Mouse (Mus musculus) forebrain, embryonic 15.5 days (tissue): ENCODE measurements around the gene Hbq1b. TPM values are rescaled to one million over a fixed set of nuclear protein-coding genes. Genes with fewer than 3 reads are reported as not detected.

Experiments used
- ATAC-seq: fragments of 200-750 bp; cut with Nextera tagmentation; replicated peaks from 2 replicates; pipeline ENCODE4 v1.8.0; 2017; ENCODE audit warnings: mild to moderate bottlenecking, moderate TSS enrichment, moderate library complexity
- H3K27ac ChIP-seq: fragments of 300-500 bp; sonication (generic); replicated peaks from 2 replicates; pipeline ENCODE4 v1.5.1; 2015; ENCODE audit warnings: mild to moderate bottlenecking, inconsistent platforms
- H3K27me3 ChIP-seq: fragments of 300-500 bp; sonication (generic); 2 replicates; pipeline ENCODE4 v1.6.1; 2015; ENCODE audit warnings: inconsistent platforms
- H3K36me3 ChIP-seq: fragments of 300-500 bp; sonication (generic); 2 replicates; pipeline ENCODE4 v1.6.1; 2015; ENCODE audit warnings: mild to moderate bottlenecking, inconsistent platforms
- H3K4me1 ChIP-seq: fragments of 300-500 bp; sonication (generic); 2 replicates; pipeline ENCODE4 v1.6.1; 2015; ENCODE audit warnings: inconsistent platforms
- H3K4me2 ChIP-seq: fragments of 300-500 bp; sonication (generic); replicated peaks from 2 replicates; pipeline ENCODE4 v1.6.1; 2015; ENCODE audit warnings: mild to moderate bottlenecking, inconsistent platforms
- H3K4me3 ChIP-seq: fragments of 300-500 bp; sonication (generic); 2 replicates; pipeline ENCODE4 v1.5.1; 2015; ENCODE audit warnings: mild to moderate bottlenecking, inconsistent platforms
- H3K9ac ChIP-seq: fragments of 300-500 bp; sonication (generic); replicated peaks from 2 replicates; pipeline ENCODE4 v1.6.1; 2015; ENCODE audit warnings: mild to moderate bottlenecking, inconsistent platforms
- H3K9me3 ChIP-seq: fragments of 300-500 bp; sonication (generic); 2 replicates; pipeline ENCODE4 v1.6.1; 2016; ENCODE audit warnings: inconsistent platforms
- WGBS: fragments of 180-500 bp; shearing (Covaris S2); methylation state at CpG from one replicate; pipeline ENCODE4 v1.1.7; 2015; ENCODE audit warnings: mixed read lengths; 5-methylcytosine and 5-hydroxymethylcytosine counted together
- polyA plus RNA-seq: library from polyadenylated mRNA; unstranded; fragments of >200 nt; fragmentation: Nextera tagmentation; extraction: Ambion mirVana; gene quantifications from 2 replicates; pipeline ENCODE4 v1.2.1, GENCODE M21; 2015

Gene Hbq1b
- polyA plus RNA-seq, 1 experiment from 2014 or later = 1.6 TPM

DNA sequence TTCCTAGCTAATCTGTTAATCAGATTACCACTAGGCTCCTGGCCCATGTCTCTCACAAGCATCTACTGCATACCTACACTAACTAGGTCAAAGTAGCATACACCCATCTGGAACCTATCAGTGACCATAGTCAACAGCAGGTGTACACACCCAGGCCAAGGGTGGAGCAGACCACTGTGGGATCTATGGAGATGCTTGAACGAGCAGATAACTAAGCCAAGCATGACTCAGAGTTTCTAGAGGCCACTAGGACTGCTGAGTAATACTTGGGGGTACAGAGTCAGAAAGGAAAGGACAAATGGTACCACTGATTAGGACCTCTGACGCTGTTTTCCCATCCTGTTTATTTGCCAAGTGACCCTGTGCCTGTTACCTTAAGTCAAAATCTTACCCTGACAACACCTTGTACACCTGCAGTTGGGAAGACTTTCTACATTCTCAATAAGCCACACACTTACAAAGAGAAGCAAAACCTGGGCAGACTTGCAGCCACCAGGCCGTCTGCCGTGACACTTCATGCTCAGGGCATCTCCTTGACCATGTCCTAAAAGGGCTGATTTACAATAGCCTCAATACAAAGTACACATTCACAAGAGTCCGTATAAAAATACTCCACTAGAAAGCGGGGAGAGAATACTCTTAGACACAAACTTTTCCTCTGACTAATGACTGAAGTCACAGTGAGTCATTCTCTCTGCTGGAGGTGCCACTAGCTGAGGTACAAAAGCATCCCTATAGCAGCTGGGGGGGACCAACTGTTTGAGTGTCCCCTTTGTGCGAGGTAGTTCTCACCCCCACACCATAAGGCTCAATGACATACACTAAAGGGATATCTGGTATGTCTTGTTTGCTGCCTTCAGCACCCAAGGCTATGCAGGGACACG, 35.6 kb upstream of the Hbq1b start:
- H3K4me2 ChIP-seq = no peak overlapping the region
- no peaks in the 10 kb centered on the region for H3K27me3 ChIP-seq
- H3K36me3 ChIP-seq = peaks cover 40% of the 10 kb centered on the region

DNA sequence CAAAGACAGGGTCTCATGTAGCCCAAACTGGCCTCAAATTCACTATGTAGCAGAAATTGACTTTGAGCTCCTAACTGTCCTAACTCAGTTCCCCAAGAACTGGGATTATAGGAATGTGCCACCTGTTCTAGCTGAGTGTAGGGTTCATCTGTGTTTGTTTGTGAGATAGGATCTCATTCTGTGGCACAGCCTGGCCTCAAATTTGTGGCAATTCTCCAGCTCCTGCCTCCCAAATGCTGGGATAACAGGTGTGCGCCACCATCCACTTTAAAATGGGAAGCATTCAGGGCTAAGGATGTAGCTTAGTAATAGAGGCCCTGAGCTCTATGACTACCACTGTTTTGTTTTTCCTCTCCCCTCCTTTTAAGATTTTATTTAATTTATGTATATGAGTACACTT, 33.6 kb upstream of the Hbq1b start:
- Histone ChIP-seq H3K9ac (no peak overlapping the region), H3K4me3 (no peak overlapping the region), H3K27ac (no peak overlapping the region), H3K4me1 (no peaks in the 10 kb centered on the region), H3K4me2 (no peak overlapping the region), H3K9me3 (no peaks in the 10 kb centered on the region), H3K36me3 (peaks cover 25% of the 10 kb centered on the region), H3K27me3 (no peaks in the 10 kb centered on the region)
- no peak for ATAC-seq
- WGBS = 97% methylated on average over 1 of the region's 1 CpGs

More for the DNA sequence above, 35.6 kb upstream of the Hbq1b start:
- WGBS = 86% methylated on average over 8 of the region's 8 CpGs
- no peaks in the 10 kb centered on the region for H3K4me1 ChIP-seq
- no peak overlapping the region for H3K4me3 ChIP-seq
- H3K9me3 ChIP-seq = no peaks in the 10 kb centered on the region
- H3K9ac ChIP-seq = no peak overlapping the region
- no peak for ATAC-seq
- H3K27ac ChIP-seq = no peak overlapping the region

GRCm38 (mm10) chr11:32256146-32256545, 30.6 kb upstream of the Hbq1b start:
- peaks cover 17% of the 10 kb centered on the region for H3K36me3 ChIP-seq
- H3K9ac ChIP-seq = no peak overlapping the region
- H3K27me3 ChIP-seq = no peaks in the 10 kb centered on the region
- 85% methylated on average over 1 of the region's 1 CpGs for WGBS
- no peak overlapping the region for H3K27ac ChIP-seq
- no peak overlapping the region for H3K4me3 ChIP-seq
- no peaks in the 10 kb centered on the region for H3K9me3 ChIP-seq
- no peak overlapping the region for H3K4me2 ChIP-seq
- no peaks in the 10 kb centered on the region for H3K4me1 ChIP-seq
- ATAC-seq = no peak

GRCm38 (mm10) chr11:32256566-32256965, 30.2 kb upstream of the Hbq1b start:
- H3K27ac ChIP-seq = no peak overlapping the region
- H3K9ac ChIP-seq = no peak overlapping the region
- no peaks in the 10 kb centered on the region for H3K27me3 ChIP-seq
- no peak overlapping the region for H3K4me2 ChIP-seq
- no peaks in the 10 kb centered on the region for H3K9me3 ChIP-seq
- H3K4me3 ChIP-seq = no peak overlapping the region
- no peak for ATAC-seq
- peaks cover 15% of the 10 kb centered on the region for H3K36me3 ChIP-seq
- H3K4me1 ChIP-seq = no peaks in the 10 kb centered on the region
- 89% methylated on average over 3 of the region's 3 CpGs for WGBS

DNA sequence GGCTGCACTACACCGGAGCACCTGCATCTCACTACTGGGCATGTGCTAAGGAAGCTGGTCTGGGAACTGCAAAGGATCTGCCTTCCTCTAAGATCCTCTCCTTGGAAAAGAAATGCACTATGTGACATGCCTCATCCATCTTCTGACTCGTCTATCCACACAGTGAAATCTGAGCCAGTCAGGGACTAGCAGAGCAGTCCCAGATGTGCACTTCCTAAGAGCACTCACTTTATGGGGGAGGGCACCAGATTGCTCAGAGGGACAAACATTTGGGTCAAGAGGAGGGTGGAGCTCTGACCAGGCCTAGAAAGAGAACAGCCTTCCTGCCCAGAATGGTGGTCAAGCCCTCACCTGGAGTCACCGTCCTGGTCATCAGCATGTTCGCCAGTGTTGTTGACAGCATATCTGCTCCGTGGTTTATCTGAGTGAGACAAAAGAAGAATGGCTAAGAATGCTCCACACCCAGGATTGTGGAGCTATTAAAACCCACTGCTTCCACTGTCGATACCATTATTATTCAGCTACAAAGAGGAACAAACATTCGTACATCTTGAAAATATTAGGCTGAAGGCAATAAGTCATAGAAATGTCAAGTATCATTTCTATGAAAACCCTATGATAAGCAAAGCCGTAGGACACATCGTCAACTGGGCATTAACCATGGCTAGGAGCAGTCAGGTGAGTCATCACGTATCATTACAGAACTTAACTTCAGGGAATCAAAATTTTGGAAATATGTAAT, 23.9 kb upstream of the Hbq1b start:
- Histone ChIP-seq H3K36me3 (no peaks in the 10 kb centered on the region), H3K9ac (no peak overlapping the region), H3K27me3 (no peaks in the 10 kb centered on the region), H3K9me3 (no peaks in the 10 kb centered on the region), H3K4me1 (peaks cover 12% of the 10 kb centered on the region), H3K4me3 (no peak overlapping the region), H3K4me2 (no peak overlapping the region), H3K27ac (no peak overlapping the region)
- WGBS = 93% methylated on average over 10 of the region's 10 CpGs
- no peak for ATAC-seq

GRCm38 (mm10) chr11:32265117-32265738, 21.5 kb upstream of the Hbq1b start:
- H3K9me3 ChIP-seq = no peaks in the 10 kb centered on the region
- H3K4me2 ChIP-seq = no peak overlapping the region
- ATAC-seq = no peak
- 95% methylated on average over 3 of the region's 3 CpGs for WGBS
- peaks cover 16% of the 10 kb centered on the region for H3K4me1 ChIP-seq
- no peaks in the 10 kb centered on the region for H3K36me3 ChIP-seq
- no peak overlapping the region for H3K4me3 ChIP-seq
- no peak overlapping the region for H3K27ac ChIP-seq
- no peaks in the 10 kb centered on the region for H3K27me3 ChIP-seq
- H3K9ac ChIP-seq = no peak overlapping the region

DNA sequence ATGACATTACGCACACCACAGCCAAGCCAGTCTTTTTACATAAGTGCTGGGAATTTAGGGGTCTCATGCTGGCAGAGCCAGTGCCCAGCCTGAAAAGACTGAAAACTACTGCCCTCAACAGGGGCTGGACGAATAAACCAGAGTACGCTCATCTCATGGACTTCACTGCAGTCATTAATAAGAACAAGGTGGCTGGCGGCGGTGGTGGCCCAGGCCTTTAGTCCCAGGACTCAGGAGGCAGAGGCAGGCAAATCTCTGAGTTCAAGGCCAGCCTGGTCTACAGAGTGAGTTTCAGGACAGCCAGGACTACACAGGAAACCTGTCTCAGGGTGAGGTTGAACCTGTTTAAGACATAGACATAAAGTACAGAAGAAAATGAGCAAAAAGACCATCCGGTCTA, 20.6 kb upstream of the Hbq1b start:
- no peak overlapping the region for H3K4me2 ChIP-seq
- ATAC-seq = no peak
- H3K9ac ChIP-seq = no peak overlapping the region
- no peaks in the 10 kb centered on the region for H3K36me3 ChIP-seq
- no peaks in the 10 kb centered on the region for H3K27me3 ChIP-seq
- peaks cover 16% of the 10 kb centered on the region for H3K4me1 ChIP-seq
- no peaks in the 10 kb centered on the region for H3K9me3 ChIP-seq
- H3K4me3 ChIP-seq = no peak overlapping the region
- 95% methylated on average over 6 of the region's 6 CpGs for WGBS
- no peak overlapping the region for H3K27ac ChIP-seq

- 21% methylated on average over 6 of the region's 6 CpGs for WGBS
- no peak for ATAC-seq
- no peaks in the 10 kb centered on the region for H3K27me3 ChIP-seq
Observed at GRCm38 (mm10) chr11:32266776-32267175, 20.0 kb upstream of the Hbq1b start.

DNA sequence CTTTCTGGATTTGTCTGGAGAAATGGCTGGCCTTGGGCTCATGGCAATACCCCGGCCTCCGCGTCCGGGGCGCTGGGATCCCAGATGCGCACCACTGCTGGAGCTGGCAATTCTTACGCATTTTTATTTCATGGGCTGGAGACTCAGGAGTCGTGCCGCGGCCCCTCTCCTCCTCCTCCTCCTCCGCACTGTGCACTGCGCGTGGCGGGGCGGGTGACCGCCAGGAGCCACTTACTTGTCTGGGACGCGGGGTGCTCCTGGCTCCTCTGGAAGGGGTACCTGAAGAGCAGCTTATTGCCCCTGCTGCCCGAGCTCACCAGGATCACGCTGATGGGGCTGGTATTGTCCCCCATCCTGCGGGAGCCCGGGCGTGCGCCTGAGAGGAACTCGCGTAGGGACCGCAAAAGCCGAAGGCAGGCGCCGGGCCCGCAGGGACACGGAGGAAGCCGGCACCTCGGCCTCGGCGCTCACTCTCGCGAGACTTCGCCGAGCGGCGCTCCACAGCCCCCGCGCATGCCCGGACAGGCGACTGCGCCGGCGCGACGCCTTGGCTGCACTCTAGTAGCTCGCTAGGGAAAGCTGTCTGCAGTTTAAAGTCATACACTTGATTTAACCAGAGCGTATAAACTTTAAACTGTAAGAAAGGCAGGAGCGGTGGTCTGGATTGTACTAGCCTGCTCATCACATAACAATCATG, 19.4 kb upstream of the Hbq1b start, which contains the start of gene Nprl3:
Gene Nprl3, minus strand, starts transcription at position 520 of the 697 bp plus-strand sequence.
- Histone ChIP-seq H3K36me3 (no peaks in the 10 kb centered on the region), H3K9me3 (no peaks in the 10 kb centered on the region), H3K4me3 (peak within 1 kb of the TSS; percentile 81), H3K27ac (peak within 1 kb of the TSS; percentile 91), H3K4me1 (peaks cover 16% of the 10 kb centered on the region), H3K27me3 (no peaks in the 10 kb centered on the region), H3K4me2 (peak within 1 kb of the TSS; percentile 57), H3K9ac (peak within 1 kb of the TSS; percentile 97)
- ATAC-seq = peak; percentile 100
- under 1% methylated on average over 54 of the region's 54 CpGs for WGBS

More at GRCm38 (mm10) chr11:32266776-32267175, 20.0 kb upstream of the Hbq1b start:
- Histone ChIP-seq H3K9ac (peak overlapping the region; percentile 97), H3K9me3 (no peaks in the 10 kb centered on the region), H3K36me3 (no peaks in the 10 kb centered on the region), H3K27ac (peak overlapping the region; percentile 91), H3K4me1 (peaks cover 16% of the 10 kb centered on the region), H3K4me3 (peak overlapping the region; percentile 81), H3K4me2 (peak overlapping the region; percentile 57)

DNA sequence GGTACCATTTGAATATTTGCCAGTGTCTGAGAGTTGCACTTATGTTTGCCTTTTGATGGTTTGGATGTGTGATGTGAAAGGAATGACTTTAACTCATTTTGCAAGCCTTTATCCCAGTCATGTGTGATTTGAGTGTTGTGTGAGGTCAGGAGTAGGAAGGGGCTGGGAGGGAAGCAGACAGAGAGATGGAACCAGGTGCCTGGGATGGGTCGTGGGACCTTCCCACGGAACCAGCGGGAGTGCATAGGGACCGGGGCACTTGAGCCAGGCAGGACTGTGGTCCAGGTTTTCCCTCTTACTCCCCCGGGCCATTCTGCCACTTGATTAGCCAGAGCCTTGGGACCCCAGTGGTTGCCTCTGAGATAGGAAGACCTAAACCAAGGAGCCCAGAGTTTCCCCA, 18.8 kb upstream of the Hbq1b start:
- WGBS = 23% methylated on average over 5 of the region's 5 CpGs
- Histone ChIP-seq H3K9me3 (no peaks in the 10 kb centered on the region), H3K27me3 (no peaks in the 10 kb centered on the region), H3K4me3 (peak overlapping the region; percentile 81), H3K4me1 (peaks cover 16% of the 10 kb centered on the region), H3K4me2 (peak overlapping the region; percentile 57), H3K27ac (peak overlapping the region; percentile 39; the same call in 1 of the 2 replicates), H3K36me3 (no peaks in the 10 kb centered on the region), H3K9ac (peak overlapping the region; percentile 48)
- ATAC-seq = peak; percentile 48

DNA sequence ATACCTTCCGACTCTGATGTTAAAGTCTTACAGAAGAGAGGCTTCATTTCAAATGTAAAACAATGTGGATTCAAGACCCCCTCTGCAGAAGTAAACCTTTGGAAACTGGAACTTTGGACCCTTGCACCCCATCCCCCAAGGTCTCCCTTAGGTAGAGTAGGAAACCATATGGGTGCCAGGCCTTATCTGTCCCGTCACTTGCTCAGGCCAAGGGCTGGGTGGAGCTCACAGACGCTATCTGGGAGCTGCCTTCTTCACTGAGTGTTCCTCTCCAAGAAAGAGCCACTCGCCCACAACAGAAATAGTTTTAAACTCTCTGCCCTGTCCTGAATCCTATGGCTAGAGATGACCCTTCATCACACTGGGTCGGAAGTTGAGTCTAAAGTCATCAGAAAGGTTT, 17.8 kb upstream of the Hbq1b start:
- Histone ChIP-seq H3K4me1 (peaks cover 16% of the 10 kb centered on the region), H3K36me3 (no peaks in the 10 kb centered on the region), H3K9me3 (no peaks in the 10 kb centered on the region), H3K4me2 (no peak overlapping the region), H3K4me3 (no peak overlapping the region), H3K27ac (no peak overlapping the region), H3K9ac (no peak overlapping the region), H3K27me3 (no peaks in the 10 kb centered on the region)
- 82% methylated on average over 5 of the region's 5 CpGs for WGBS
- no peak for ATAC-seq
